Mouse (Mus musculus) erythroblast, embryonic 14.5 days (primary cell): ENCODE measurements around the gene Rinl.

Experiments
- GATA1 ChIP-seq: IDR thresholded peaks from 2 replicates; pipeline ENCODE4 v1.6.1; 2012; ENCODE audit warnings: low read length, inconsistent platforms, mixed read lengths
- TAL1 ChIP-seq: IDR thresholded peaks from 3 replicates; pipeline ENCODE4 v1.6.1; 2012; ENCODE audit warnings: low read length, inconsistent platforms, mixed read lengths

GRCm38 (mm10) chr7:28815230-28815629, 26.5 kb downstream of the Rinl start:
- TF ChIP-seq TAL1 (no peak), GATA1 (no peak)
